Mouse (Mus musculus) limb, embryonic 11.5 days (tissue): Measurements from ENCODE around the gene Atp6v1f. TPM values are rescaled to one million over a fixed set of nuclear protein-coding genes. Genes with fewer than 3 reads are reported as not detected.

Experiments
- ATAC-seq: fragments of 200-750 bp; cut with Nextera tagmentation; 2 replicates; pipeline ENCODE4 v1.8.0; 2017; ENCODE audit warnings: low read depth; ENCODE audit not compliant: insufficient number of reproducible peaks, low FRiP score, low TSS enrichment
- DNase-seq: peaks from one replicate; pipeline ENCODE4 v3.0.0-alpha.2; 2015; ENCODE audit warnings: low spot score
- H3K27ac ChIP-seq: fragments of 300-500 bp; sonication (generic); replicated peaks from 2 replicates; pipeline ENCODE4 v1.5.1; 2014; ENCODE audit warnings: low read depth, mild to moderate bottlenecking, low read length
- H3K27me3 ChIP-seq: fragments of 300-500 bp; sonication (generic); 2 replicates; pipeline ENCODE4 v1.6.1; 2014; ENCODE audit warnings: mild to moderate bottlenecking, low read length, mixed read lengths; ENCODE audit not compliant: control insufficient read depth, insufficient read depth
- H3K36me3 ChIP-seq: fragments of 300-500 bp; sonication (generic); 2 replicates; pipeline ENCODE4 v1.6.1; 2014; ENCODE audit warnings: mild to moderate bottlenecking, low read length, moderate library complexity, mixed read lengths; ENCODE audit not compliant: control insufficient read depth, insufficient read depth
- H3K4me1 ChIP-seq: fragments of 300-500 bp; sonication (generic); 2 replicates; pipeline ENCODE4 v1.6.1; 2014; ENCODE audit warnings: low read length, mixed read lengths; ENCODE audit not compliant: control insufficient read depth, insufficient read depth
- H3K4me2 ChIP-seq: fragments of 300-500 bp; sonication (generic); 2 replicates; pipeline ENCODE4 v1.6.1; 2014; ENCODE audit warnings: low read depth, mild to moderate bottlenecking, moderate library complexity; ENCODE audit not compliant: severe bottlenecking
- H3K4me3 ChIP-seq: fragments of 300-500 bp; sonication (generic); 2 replicates; pipeline ENCODE4 v1.5.1; 2014; ENCODE audit warnings: low read depth, low read length
- H3K9ac ChIP-seq: fragments of 300-500 bp; sonication (generic); 2 replicates; pipeline ENCODE4 v1.6.1; 2014; ENCODE audit warnings: mild to moderate bottlenecking, low read length
- H3K9me3 ChIP-seq: fragments of 300-500 bp; sonication (generic); 2 replicates; pipeline ENCODE4 v1.6.1; 2016; ENCODE audit warnings: low read length; ENCODE audit not compliant: control insufficient read depth
- WGBS: fragments of 180-500 bp; shearing (Covaris S2); extraction: QIAGEN DNeasy Blood & Tissue Kit; methylation state at CpG from one replicate; pipeline ENCODE4 v1.1.7; 2014; 5-methylcytosine and 5-hydroxymethylcytosine counted together
- polyA plus RNA-seq: library from polyadenylated mRNA; unstranded; fragments of >200 nt; fragmentation: Nextera tagmentation; extraction: Ambion mirVana; gene quantifications from 2 replicates; pipeline ENCODE4 v1.2.1, GENCODE M21; 2014

Atp6v1f gene
- polyA plus RNA-seq, 1 experiment from 2014 or later: 198 TPM

DNA sequence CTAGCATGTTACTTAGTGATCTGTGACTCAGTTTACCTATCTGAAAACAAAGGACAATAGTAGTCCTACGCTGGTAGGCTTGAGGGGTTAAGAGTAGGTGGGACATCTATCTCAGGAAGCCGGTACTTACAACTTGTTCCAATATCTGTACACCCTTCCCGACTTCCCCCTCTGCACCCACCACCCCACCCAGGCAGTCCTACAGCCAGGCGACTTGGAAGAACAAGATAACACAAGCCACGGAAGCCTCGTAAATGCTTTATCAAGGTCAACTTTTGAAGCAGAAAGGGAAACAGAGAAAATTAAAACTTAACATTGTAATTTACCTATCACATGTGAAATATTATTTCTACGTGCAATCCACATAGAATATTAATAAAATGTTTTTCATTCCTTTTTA is 32.7 kb downstream of the Atp6v1f start:
- H3K36me3 ChIP-seq: peaks cover 2% of the 10 kb centered on the region; the same call in 1 of the 2 replicates
- no peaks in the 10 kb centered on the region for H3K4me1 ChIP-seq
- 0 out of 2 replicates have a peak, but pooled peaks cover 3% of the 10 kb centered on the region for H3K27me3 ChIP-seq
- H3K27ac ChIP-seq: no peak overlapping the region
- no peak overlapping the region for H3K9ac ChIP-seq
- no peak overlapping the region for H3K4me2 ChIP-seq
- DNase-seq (no peak), ATAC-seq (no peak)
- H3K9me3 ChIP-seq: no peaks in the 10 kb centered on the region; the same call in 1 of the 2 replicates
- no peak overlapping the region for H3K4me3 ChIP-seq
- 93% methylated on average over 7 of the region's 7 CpGs for WGBS

DNA sequence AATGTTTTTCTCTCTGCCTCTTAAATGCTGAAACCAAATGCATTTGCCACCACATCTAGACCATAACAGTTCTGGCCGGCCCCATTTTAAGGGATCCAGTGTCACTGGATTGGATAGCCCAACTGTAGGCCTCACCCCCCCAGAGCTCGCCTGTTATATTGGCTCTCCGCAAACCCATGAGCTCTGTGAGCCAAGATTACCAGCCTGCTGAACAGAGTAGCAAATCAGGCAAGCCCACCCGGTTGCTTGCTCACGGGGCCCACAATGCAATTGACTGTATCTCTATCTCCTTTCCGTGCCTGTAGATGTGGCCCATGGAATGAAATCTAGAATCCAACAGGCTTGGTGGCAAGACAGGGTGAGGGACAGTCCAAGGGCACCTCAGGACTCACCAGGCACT is 33.3 kb downstream of the Atp6v1f start:
- Histone ChIP-seq H3K27ac (no peak overlapping the region), H3K4me1 (no peaks in the 10 kb centered on the region), H3K4me3 (no peak overlapping the region), H3K36me3 (peaks cover 2% of the 10 kb centered on the region; the same call in 1 of the 2 replicates), H3K4me2 (no peak overlapping the region), H3K9ac (no peak overlapping the region), H3K9me3 (no peaks in the 10 kb centered on the region; the same call in 1 of the 2 replicates), H3K27me3 (0 out of 2 replicates have a peak, but pooled peaks cover 3% of the 10 kb centered on the region)
- DNase-seq (no peak), ATAC-seq (no peak)
- 89% methylated on average over 6 of the region's 6 CpGs for WGBS

DNA sequence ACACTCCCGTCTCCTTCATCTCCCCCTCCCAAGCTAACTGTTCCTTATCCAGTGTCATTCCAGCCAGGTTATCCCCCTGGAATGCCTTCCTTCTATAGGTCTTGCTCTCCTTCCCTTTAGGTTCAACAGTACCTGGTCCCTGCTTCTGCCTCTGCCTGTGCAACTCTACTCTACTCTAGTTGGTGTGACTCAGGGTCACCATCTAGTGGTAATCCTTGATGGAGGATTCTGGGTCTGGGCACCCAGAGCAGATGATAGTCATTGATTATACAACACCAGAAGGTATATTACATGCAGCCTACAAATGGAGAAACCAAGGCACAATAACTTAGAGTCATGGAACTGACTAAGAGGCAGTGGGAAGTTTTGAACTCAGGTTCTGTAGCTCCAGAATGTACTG is 34.1 kb downstream of the Atp6v1f start:
- Histone ChIP-seq H3K9ac (no peak overlapping the region), H3K4me1 (peaks cover 4% of the 10 kb centered on the region; the same call in 1 of the 2 replicates), H3K27me3 (no peaks in the 10 kb centered on the region), H3K9me3 (no peaks in the 10 kb centered on the region), H3K27ac (no peak overlapping the region), H3K4me3 (no peak overlapping the region), H3K4me2 (no peak overlapping the region), H3K36me3 (peaks cover 2% of the 10 kb centered on the region; the same call in 1 of the 2 replicates)
- 90% methylated on average over 1 of the region's 1 CpGs for WGBS
- DNase-seq (no peak), ATAC-seq (no peak)

DNA sequence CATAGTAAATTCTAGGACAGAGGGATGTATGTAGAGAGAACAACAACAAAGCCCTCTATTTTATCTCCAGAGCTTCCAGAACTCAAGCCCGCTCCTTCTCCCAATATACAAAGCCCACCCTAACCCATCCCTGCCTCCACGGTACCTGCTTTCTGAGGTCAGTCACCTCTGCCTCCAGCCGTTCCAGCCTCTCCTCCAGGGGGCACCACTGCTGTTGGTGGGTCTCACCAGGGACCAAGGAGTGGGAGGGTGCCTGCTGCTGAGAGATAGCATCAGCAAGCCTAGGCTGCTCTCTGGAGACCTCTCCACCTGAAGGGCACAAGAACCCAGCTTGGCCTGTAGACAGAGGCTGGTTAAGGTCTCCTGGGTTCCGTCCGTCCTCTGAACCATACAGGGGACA is 38.0 kb downstream of the Atp6v1f start:
- Histone ChIP-seq H3K4me3 (no peak overlapping the region), H3K27me3 (no peaks in the 10 kb centered on the region), H3K9me3 (no peaks in the 10 kb centered on the region), H3K4me1 (peaks cover 23% of the 10 kb centered on the region), H3K27ac (no peak overlapping the region), H3K9ac (no peak overlapping the region), H3K36me3 (no peaks in the 10 kb centered on the region; the same call in 1 of the 2 replicates), H3K4me2 (no peak overlapping the region)
- 90% methylated on average over 5 of the region's 5 CpGs for WGBS
- DNase-seq (no peak), ATAC-seq (no peak)

DNA sequence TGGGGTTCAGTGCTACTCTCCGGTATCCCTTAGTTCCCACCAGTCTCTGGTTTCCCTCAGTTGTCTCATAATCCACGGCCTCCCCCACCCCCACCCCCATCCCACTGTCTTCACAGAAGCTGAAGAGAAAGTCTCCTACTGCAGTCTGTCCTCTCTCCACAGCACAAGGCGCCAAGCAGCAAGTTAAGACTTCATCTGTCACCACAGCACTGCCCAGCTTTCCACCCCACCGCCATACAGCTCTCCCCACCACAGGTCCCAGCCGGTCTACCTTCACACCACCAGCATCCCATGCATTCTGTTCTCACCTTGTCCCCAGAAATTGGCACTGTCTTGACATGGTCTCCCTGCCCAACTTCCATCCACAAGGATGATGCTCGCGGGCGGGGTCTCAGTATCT is 39.3 kb downstream of the Atp6v1f start:
- 0 out of 2 replicates have a peak, but pooled peaks have one; percentile 12 for ATAC-seq
- H3K36me3 ChIP-seq: no peaks in the 10 kb centered on the region; the same call in 1 of the 2 replicates
- no peaks in the 10 kb centered on the region for H3K27me3 ChIP-seq
- no peak overlapping the region for H3K27ac ChIP-seq
- peak overlapping the region; percentile 80 for H3K4me2 ChIP-seq
- 12% methylated on average over 8 of the region's 8 CpGs for WGBS
- H3K4me1 ChIP-seq: peaks cover 23% of the 10 kb centered on the region
- peak overlapping the region; percentile 68 for H3K9ac ChIP-seq
- no peak for DNase-seq
- H3K9me3 ChIP-seq: no peaks in the 10 kb centered on the region
- H3K4me3 ChIP-seq: peak overlapping the region; percentile 70

DNA sequence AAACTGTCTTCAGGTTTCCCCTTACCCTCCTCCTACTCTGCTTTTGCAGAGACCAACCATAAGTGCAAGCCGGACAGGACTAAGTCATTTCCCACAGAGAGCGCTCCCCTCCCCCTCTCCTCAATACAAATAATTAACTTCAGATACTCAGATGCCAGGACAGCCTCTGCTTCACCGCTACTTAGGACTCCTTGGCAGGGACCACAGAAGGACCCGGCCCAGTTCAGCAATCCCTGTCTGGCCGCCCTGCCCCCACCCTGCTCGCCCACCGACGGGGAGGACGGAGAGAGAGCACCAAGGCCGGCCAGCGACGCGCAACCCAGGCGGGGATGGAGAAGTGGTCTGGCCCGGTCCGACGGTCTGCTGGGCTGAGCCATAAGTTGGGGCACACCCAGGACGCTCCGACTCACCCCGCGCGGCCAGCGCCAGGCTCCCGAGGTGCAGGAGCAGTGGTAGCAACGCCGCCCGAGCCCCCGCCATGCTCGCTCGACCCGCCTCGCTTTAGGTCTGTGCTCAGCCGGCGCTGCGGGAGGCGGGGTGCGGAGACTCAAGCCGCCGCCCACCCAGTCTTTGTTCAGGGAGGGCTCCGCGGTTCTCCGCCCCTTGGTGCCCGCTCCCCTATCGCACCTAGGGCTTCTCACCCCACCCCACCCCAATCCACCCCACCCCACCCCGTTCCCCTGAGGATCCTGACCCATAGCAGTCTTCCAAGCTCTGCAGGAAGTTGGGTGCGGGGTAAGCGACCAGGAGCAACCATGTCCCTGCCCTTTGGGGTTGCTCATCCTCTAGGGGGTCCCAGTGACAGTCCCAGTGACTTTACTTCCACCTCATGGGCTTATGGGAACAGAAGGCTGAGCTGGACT is 40.2 kb downstream of the Atp6v1f start, which contains the start of gene Kcp:
Gene Kcp, minus strand, starts transcription at position 506 of the 863 bp plus-strand sequence.
- Histone ChIP-seq H3K9me3 (no peaks in the 10 kb centered on the region), H3K27ac (peak within 1 kb of the TSS; percentile 72)

DNA sequence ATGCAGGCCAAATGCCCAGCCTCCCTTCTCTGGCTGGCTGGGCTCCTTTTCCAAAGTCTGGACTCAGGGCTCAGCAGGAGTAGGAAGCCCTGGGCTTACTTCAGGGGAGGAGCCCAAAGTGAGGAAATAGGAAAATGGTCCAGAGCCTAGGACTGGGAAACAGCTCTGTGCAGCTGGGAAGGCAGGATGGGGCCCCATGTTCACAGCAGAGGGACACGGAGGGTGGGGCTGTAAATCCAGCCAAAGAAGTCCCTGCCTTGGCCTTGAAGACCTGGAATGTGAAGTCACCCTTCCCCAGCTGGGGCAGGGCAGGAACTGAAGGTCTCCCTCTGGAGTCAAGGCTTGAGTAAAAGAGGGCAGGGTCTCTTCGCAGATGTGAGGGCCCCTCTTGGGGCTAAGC is 41.6 kb downstream of the Atp6v1f start:
- H3K4me2 ChIP-seq: no peak overlapping the region
- no peaks in the 10 kb centered on the region for H3K27me3 ChIP-seq
- no peaks in the 10 kb centered on the region for H3K9me3 ChIP-seq
- ATAC-seq: no peak
- H3K36me3 ChIP-seq: no peaks in the 10 kb centered on the region
- H3K4me3 ChIP-seq: no peak overlapping the region
- peak overlapping the region; percentile 72 for H3K27ac ChIP-seq
- peak; percentile 47 for DNase-seq
- H3K4me1 ChIP-seq: peaks cover 31% of the 10 kb centered on the region
- no peak overlapping the region for H3K9ac ChIP-seq
- WGBS: 24% methylated on average over 2 of the region's 2 CpGs

More for the DNA sequence above, 40.2 kb downstream of the Atp6v1f start, which contains the start of gene Kcp:
- DNase-seq (peak; percentile 76), ATAC-seq (peak; percentile 39; the same call in 1 of the 2 replicates)
- Histone ChIP-seq H3K4me1 (peaks cover 27% of the 10 kb centered on the region), H3K4me3 (peak within 1 kb of the TSS; percentile 70), H3K27me3 (no peaks in the 10 kb centered on the region), H3K4me2 (peak within 1 kb of the TSS; percentile 80), H3K9ac (peak within 1 kb of the TSS; percentile 68), H3K36me3 (no peaks in the 10 kb centered on the region)
- WGBS: under 1% methylated on average over 45 of the region's 47 CpGs

DNA sequence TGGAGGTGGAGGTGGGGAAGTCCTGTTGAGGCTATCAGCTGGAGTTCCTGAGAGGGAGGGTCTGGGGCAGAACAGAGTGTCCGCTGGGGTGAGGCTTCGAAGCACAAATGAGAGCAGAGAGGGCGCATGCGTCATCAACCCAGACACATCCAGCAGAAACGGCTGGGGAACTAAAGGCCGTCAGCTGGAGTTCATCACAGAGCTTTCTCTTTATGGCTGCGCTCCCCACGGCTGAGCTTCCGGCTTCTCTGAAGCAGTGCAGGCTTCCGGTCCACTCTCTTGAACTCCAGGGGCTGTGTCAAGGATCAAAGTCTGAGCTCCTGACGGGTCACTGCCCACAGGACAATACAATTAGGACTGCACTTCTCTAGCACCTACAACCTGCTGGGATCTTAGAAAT is 45.8 kb downstream of the Atp6v1f start:
- under 1% methylated on average over 11 of the region's 11 CpGs for WGBS
- H3K4me1 ChIP-seq: peaks cover 18% of the 10 kb centered on the region

More for the DNA sequence above, 45.8 kb downstream of the Atp6v1f start:
- H3K4me3 ChIP-seq: no peak overlapping the region
- peak overlapping the region; percentile 68 for H3K27ac ChIP-seq
- DNase-seq (peak; percentile 87), ATAC-seq (peak; percentile 77)
- peak overlapping the region; percentile 15; the same call in 1 of the 2 replicates for H3K4me2 ChIP-seq
- no peaks in the 10 kb centered on the region for H3K27me3 ChIP-seq
- H3K36me3 ChIP-seq: no peaks in the 10 kb centered on the region
- no peak overlapping the region for H3K9ac ChIP-seq
- no peaks in the 10 kb centered on the region for H3K9me3 ChIP-seq
